Mouse (Mus musculus): Measurements from ENCODE around the gene Rpp30. TPM values are rescaled to one million over a fixed set of nuclear protein-coding genes. Genes with fewer than 3 reads are reported as not detected.

Rpp30 gene
- total RNA-seq, 1 experiment, result 32.6 TPM

DNA sequence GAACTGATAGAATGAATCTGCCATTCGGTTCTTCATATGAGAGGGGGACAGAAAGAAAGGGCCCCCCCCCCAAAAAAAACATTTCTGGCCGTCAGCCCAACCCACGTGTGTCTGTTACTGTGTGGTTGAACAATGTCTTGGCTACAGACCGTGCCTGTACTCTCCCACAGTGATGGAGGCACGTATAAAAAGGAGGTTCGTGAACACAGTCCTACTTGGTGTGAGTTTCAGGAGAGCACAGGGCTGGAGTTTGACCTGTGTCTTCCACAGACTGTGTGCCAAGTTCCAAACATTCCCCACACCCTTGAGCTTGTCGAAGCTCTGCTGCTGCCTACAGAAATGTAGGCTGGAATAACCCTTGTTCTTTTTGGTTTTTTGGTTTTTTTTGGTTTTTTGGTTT is 26.9 kb downstream of the Rpp30 start:
- Histone ChIP-seq H3K27ac (ENCODE audit: insufficient read depth, low read depth, low read length, poor library complexity, severe bottlenecking) (no peak overlapping the region), H3K4me1 (ENCODE audit: control insufficient read depth in 2 of 2, insufficient read depth in 2 of 2, low read length in 2 of 2, poor library complexity in 1 of 2) (peaks cover 0 to 2% of the 10 kb centered on the region in 2 experiments; a peak in 1 of 4 replicates), H3K9me3 (ENCODE audit: control insufficient read depth, insufficient read depth, low read depth, low read length) (no peaks in the 10 kb centered on the region), H3K4me3 (ENCODE audit: insufficient read depth in 1 of 2, low read depth in 1 of 2, low read length in 2 of 2, poor library complexity in 1 of 2, severe bottlenecking in 1 of 2) (no peak overlapping the region), H3K36me3 (ENCODE audit: control insufficient read depth, insufficient read depth, low read length, poor library complexity, severe bottlenecking) (no peaks in the 10 kb centered on the region; the same call in 1 of the 2 replicates), H3K9ac (ENCODE audit: insufficient read depth, low read depth, low read length, poor library complexity, severe bottlenecking) (no peak overlapping the region)
- no peak for TF ChIP-seq HCFC1 (IDR thresholded peaks at IDR 0.05; ENCODE audit: borderline replicate concordance, insufficient read depth, low read length)
- no peak for TF ChIP-seq MAFK (IDR thresholded peaks at IDR 0.05; ENCODE audit: insufficient read depth, low read depth, low read length)
- no peak for TF ChIP-seq ZNF384 (IDR thresholded peaks at IDR 0.05; ENCODE audit: low read depth, low read length)
- TF ChIP-seq ZC3H11A (IDR thresholded peaks at IDR 0.05; ENCODE audit: borderline replicate concordance, low read depth, low read length), result no peak
- no peak for TF ChIP-seq CHD2 (IDR thresholded peaks at IDR 0.05; ENCODE audit: low read depth, low read length)
- DNase-seq (ENCODE audit: low read depth, low spot score), result no peak
- in situ Hi-C loops (cut with MboI; ENCODE audit: low sequenced_read_pairs in 2 of 2, unreplicated experiment in 2 of 2), result loop anchor here in 1 of 2 experiments (25.0 kb wide), 1 partner anchor 327 kb away; no protein-coding TSS in a partner anchor

DNA sequence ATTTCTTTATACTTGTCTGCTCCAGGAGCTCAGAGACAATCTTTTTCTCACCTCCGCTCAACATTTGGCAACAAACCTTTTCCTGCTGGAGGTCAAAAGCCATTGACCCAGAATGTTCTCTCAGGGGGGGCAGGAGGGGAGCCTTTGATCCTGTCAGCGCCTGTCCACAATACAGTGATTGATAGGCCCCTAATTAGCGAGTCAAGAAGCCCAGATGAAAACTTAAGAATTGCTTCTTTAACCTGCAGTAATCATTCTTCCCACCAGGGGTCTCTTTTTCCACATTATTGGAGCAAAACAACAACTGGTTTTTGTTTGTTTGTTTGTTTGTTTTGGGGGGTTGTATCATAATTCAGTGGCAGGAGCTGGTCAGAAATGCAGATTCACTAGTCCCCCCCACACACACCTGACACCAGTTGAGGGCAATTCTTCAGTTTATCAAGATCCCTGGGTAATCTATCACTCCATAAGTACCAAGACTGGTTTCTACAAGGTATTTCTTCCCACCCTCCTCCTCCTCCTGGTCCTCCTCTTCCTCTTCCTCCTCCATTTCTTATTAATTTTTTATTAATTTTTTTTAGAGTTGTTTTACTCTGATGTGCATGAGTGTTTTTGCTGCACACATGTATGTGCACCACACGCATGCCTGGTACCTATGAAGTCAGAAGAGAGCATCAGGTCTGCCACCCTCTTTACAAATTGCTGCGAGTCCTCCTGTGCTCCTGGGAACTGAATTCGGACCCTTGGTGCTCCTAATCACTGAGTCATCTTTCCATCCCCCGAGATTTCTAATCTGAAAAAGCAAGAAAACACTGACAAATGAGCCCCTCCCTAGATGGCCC is 27.8 kb downstream of the Rpp30 start:
- Histone ChIP-seq H3K4me1 (ENCODE audit: control insufficient read depth in 2 of 2, insufficient read depth in 2 of 2, low read length in 2 of 2, poor library complexity in 1 of 2) (peaks cover 0 to 2% of the 10 kb centered on the region in 2 experiments; a peak in 1 of 4 replicates), H3K27ac (ENCODE audit: insufficient read depth, low read depth, low read length, poor library complexity, severe bottlenecking) (no peak overlapping the region), H3K9ac (ENCODE audit: insufficient read depth, low read depth, low read length, poor library complexity, severe bottlenecking) (no peak overlapping the region), H3K36me3 (ENCODE audit: control insufficient read depth, insufficient read depth, low read length, poor library complexity, severe bottlenecking) (no peaks in the 10 kb centered on the region), H3K9me3 (ENCODE audit: control insufficient read depth, insufficient read depth, low read depth, low read length) (no peaks in the 10 kb centered on the region), H3K4me3 (ENCODE audit: insufficient read depth in 1 of 2, low read depth in 1 of 2, low read length in 2 of 2, poor library complexity in 1 of 2, severe bottlenecking in 1 of 2) (no peak overlapping the region)
- in situ Hi-C loops (cut with MboI; ENCODE audit: low sequenced_read_pairs in 2 of 2, unreplicated experiment in 2 of 2), result loop anchor here in 1 of 2 experiments (25.0 kb wide), 1 partner anchor 326 kb away; no protein-coding TSS in a partner anchor
- TF ChIP-seq MAFK (IDR thresholded peaks at IDR 0.05; ENCODE audit: insufficient read depth, low read depth, low read length), result no peak
- TF ChIP-seq ZC3H11A (IDR thresholded peaks at IDR 0.05; ENCODE audit: borderline replicate concordance, low read depth, low read length), result peak; percentile 33; the same call in 1 of the 2 replicates
- no peak for TF ChIP-seq HCFC1 (IDR thresholded peaks at IDR 0.05; ENCODE audit: borderline replicate concordance, insufficient read depth, low read length)
- DNase-seq (ENCODE audit: low read depth, low spot score), result peak; percentile 56

DNA sequence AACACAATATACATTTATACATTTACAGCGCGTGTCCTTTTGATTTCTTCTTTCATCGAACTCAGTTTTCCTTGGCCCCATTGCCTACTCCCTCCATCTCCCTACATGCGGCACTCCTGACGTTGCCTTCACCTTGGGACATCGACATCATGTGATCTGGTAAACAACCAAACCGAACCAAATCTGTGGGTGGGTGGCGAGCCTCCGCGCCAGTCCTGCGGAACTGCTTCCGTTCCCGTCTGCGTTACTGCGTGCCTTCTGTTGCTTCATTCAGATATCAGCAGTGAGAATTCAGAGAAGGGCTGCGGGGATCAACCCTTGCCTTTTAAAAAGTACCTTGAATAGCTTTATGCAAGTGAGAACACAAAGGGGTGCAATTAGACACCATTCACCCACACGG is 28.5 kb downstream of the Rpp30 start:
- Histone ChIP-seq H3K9ac (ENCODE audit: insufficient read depth, low read depth, low read length, poor library complexity, severe bottlenecking) (no peak overlapping the region), H3K36me3 (ENCODE audit: control insufficient read depth, insufficient read depth, low read length, poor library complexity, severe bottlenecking) (no peaks in the 10 kb centered on the region), H3K4me1 (ENCODE audit: control insufficient read depth in 2 of 2, insufficient read depth in 2 of 2, low read length in 2 of 2, poor library complexity in 1 of 2) (peaks cover 0 to 2% of the 10 kb centered on the region in 2 experiments; a peak in 1 of 4 replicates), H3K4me3 (ENCODE audit: insufficient read depth in 1 of 2, low read depth in 1 of 2, low read length in 2 of 2, poor library complexity in 1 of 2, severe bottlenecking in 1 of 2) (no peak overlapping the region), H3K27ac (ENCODE audit: insufficient read depth, low read depth, low read length, poor library complexity, severe bottlenecking) (no peak overlapping the region), H3K9me3 (ENCODE audit: control insufficient read depth, insufficient read depth, low read depth, low read length) (no peaks in the 10 kb centered on the region)
- DNase-seq (ENCODE audit: low read depth, low spot score), result no peak
- in situ Hi-C loops (cut with MboI; ENCODE audit: low sequenced_read_pairs in 2 of 2, unreplicated experiment in 2 of 2), result loop anchor here in 1 of 2 experiments (25.0 kb wide), 1 partner anchor 325 kb away; no protein-coding TSS in a partner anchor
- no peak for TF ChIP-seq ZNF384 (IDR thresholded peaks at IDR 0.05; ENCODE audit: low read depth, low read length)
- TF ChIP-seq CHD2 (IDR thresholded peaks at IDR 0.05; ENCODE audit: low read depth, low read length), result no peak
- TF ChIP-seq HCFC1 (IDR thresholded peaks at IDR 0.05; ENCODE audit: borderline replicate concordance, insufficient read depth, low read length), result no peak

DNA sequence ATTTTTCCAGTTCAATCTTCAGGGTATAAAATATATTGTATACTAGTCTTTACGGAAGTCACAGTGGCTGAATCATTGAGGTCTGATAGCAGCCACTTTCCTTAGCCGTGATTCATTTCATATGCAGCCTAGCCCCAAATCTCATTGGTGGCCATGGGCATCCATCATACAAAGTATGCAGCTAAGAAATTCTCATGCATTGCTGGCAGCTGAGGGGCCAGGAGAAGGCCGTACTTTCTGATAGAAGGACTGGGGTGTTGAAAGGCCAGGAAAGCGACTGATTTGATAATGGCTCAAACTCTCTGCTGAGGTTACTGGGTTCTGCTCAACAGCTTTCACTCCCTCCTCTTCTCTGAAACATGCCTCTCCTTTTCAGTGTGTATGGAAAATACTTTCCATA is 32.7 kb downstream of the Rpp30 start:
- no peak for DNase-seq (ENCODE audit: low read depth, low spot score)
- H3K4me3 ChIP-seq (ENCODE audit: insufficient read depth in 1 of 2, low read depth in 1 of 2, low read length in 2 of 2, poor library complexity in 1 of 2, severe bottlenecking in 1 of 2), result no peak overlapping the region

More for the DNA sequence above, 32.7 kb downstream of the Rpp30 start:
- Histone ChIP-seq H3K9ac (ENCODE audit: insufficient read depth, low read depth, low read length, poor library complexity, severe bottlenecking) (no peak overlapping the region), H3K9me3 (ENCODE audit: control insufficient read depth, insufficient read depth, low read depth, low read length) (no peaks in the 10 kb centered on the region), H3K27ac (ENCODE audit: insufficient read depth, low read depth, low read length, poor library complexity, severe bottlenecking) (no peak overlapping the region), H3K36me3 (ENCODE audit: control insufficient read depth, insufficient read depth, low read length, poor library complexity, severe bottlenecking) (no peaks in the 10 kb centered on the region), H3K4me1 (ENCODE audit: control insufficient read depth in 2 of 2, insufficient read depth in 2 of 2, low read length in 2 of 2, poor library complexity in 1 of 2) (peaks cover 0 to 2% of the 10 kb centered on the region in 2 experiments; a peak in 1 of 4 replicates)
- no peak for TF ChIP-seq ZC3H11A (IDR thresholded peaks at IDR 0.05; ENCODE audit: borderline replicate concordance, low read depth, low read length)
- no peak for TF ChIP-seq HCFC1 (IDR thresholded peaks at IDR 0.05; ENCODE audit: borderline replicate concordance, insufficient read depth, low read length)
- TF ChIP-seq ZNF384 (IDR thresholded peaks at IDR 0.05; ENCODE audit: low read depth, low read length), result no peak
- in situ Hi-C loops (cut with MboI; ENCODE audit: low sequenced_read_pairs in 2 of 2, unreplicated experiment in 2 of 2), result loop anchor here in 1 of 2 experiments (25.0 kb wide), 1 partner anchor 321 kb away; no protein-coding TSS in a partner anchor

Measured in ES-E14 (cell line).